Mouse (Mus musculus): Measurements from ENCODE around the gene Vwa2.

DNA sequence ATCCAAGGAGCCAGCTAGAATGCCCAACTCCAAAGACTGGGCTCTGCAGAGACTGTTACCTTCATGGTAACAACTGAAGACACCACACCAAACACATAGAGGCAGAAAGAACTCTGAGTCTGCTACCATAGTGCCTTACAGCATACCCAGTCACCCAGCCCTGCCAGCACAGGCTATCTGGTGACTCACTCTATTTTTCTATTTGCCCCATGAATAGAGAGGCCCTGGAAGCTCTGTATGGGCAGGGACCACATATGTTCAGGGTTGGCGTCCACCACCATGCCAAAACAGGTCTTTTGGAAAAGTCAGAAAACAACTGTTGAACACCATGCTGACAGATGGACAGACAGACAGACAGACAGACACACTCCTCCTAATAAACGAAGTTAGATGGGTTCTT, 85.0 kb downstream of the Vwa2 start:
- TF ChIP-seq CTCF (IDR thresholded peaks at IDR 0.05; ENCODE audit: extremely low read depth, insufficient read depth, insufficient read length, insufficient replicate concordance) (no peak), POLR2A (IDR thresholded peaks at IDR 0.05; ENCODE audit: low read depth, low read length) (no peak)
